Mouse (Mus musculus): ENCODE measurements around the gene Plxna2. TPM values are rescaled to one million over a fixed set of nuclear protein-coding genes. Genes with fewer than 3 reads are reported as not detected.

The Plxna2 gene
- polyA plus RNA-seq, 1 experiment from 2014 or later: 10.1 TPM

DNA sequence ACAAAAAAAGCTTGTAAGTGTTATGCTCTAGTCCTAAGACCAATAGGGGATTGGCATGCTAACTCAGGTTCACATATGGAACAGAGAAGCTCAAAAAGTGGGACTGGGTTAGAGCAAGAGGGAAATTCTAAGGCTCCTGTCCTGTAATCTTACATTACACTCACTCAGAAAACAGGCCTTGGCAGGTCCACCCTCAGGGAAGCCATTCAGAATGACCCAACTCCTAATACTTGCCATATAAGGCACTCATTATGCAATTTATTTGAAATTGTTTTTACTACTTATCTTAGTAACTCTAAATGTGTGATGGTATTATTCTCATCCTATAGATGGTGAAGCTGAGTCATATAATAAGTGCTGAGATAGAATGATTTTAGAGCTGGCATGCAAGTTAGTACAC lies 146.9 kb downstream of the Plxna2 start:
- no peak overlapping the region for H3K27ac ChIP-seq (ENCODE audit: low read depth)
- ATAC-seq (ENCODE audit: insufficient read depth) (no peak), DNase-seq (no peak)
- H3K9me3 ChIP-seq (ENCODE audit: low read depth, low read length): no peaks in the 10 kb centered on the region
- peaks cover 12% of the 10 kb centered on the region; the same call in 1 of the 2 replicates for H3K36me3 ChIP-seq (ENCODE audit: insufficient read depth)
- no peak overlapping the region for H3K4me2 ChIP-seq
- no peaks in the 10 kb centered on the region for H3K27me3 ChIP-seq (ENCODE audit: insufficient read depth, low read length)
- no peak for TF ChIP-seq CTCF (IDR thresholded peaks at IDR 0.05; ENCODE audit: low read depth)
- H3K4me3 ChIP-seq (ENCODE audit: low read depth, low read length): no peak overlapping the region
- H3K4me1 ChIP-seq (ENCODE audit: insufficient read depth): no peaks in the 10 kb centered on the region
- no peak overlapping the region for H3K9ac ChIP-seq

DNA sequence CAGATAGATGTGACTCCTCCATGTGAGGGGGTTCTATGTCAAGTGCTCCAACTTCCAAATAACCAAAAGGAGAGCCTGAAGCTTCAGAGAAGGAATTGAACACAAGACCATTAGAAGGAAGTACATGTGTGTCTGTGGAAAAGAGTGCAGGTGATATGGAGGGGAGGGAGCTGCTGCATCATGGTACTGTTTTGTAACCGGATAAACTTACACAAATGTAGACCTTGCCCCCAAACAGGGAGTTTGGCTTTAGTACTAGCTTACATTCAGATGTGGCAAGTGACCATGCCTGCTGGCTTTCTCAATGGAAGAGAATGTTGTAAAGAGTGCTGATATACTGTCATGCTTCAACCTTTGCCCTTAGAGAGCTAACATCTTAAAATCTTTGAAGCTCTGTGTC lies 150.8 kb downstream of the Plxna2 start:
- H3K4me3 ChIP-seq (ENCODE audit: low read depth, low read length): no peak overlapping the region
- 81% methylated on average over 1 of the region's 1 CpGs for WGBS
- no peaks in the 10 kb centered on the region for H3K4me1 ChIP-seq (ENCODE audit: insufficient read depth)
- no peak overlapping the region for H3K27ac ChIP-seq (ENCODE audit: low read depth)
- no peak overlapping the region for H3K9ac ChIP-seq
- no peak for DNase-seq
- peaks cover 9% of the 10 kb centered on the region; the same call in 1 of the 2 replicates for H3K36me3 ChIP-seq (ENCODE audit: insufficient read depth)
- H3K27me3 ChIP-seq (ENCODE audit: insufficient read depth, low read length): no peaks in the 10 kb centered on the region
- H3K4me2 ChIP-seq: no peak overlapping the region
- TF ChIP-seq CTCF (IDR thresholded peaks at IDR 0.05; ENCODE audit: low read depth): no peak
- no peak for ATAC-seq (ENCODE audit: insufficient read depth)
- no peaks in the 10 kb centered on the region for H3K9me3 ChIP-seq (ENCODE audit: low read depth, low read length)

DNA sequence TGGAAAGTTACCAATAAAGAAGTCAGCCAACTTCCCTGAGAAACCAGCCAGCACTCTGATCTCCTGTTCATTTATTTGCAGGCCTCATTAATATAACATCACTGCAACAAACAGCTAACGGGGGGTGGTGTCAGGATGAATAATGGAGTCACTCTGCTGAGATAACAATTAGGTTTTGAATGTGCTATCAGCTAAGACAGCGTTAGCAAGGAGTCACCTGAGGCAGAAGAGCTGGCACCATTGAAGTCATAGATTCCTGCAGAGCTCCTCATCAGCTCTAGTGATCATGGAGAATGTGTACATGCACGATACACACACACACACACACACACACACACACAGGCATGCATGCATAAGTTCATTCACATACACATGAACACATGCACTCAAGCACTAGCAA lies 154.0 kb downstream of the Plxna2 start:
- Histone ChIP-seq H3K4me3 (ENCODE audit: low read depth, low read length) (no peak overlapping the region), H3K9me3 (ENCODE audit: low read depth, low read length) (no peaks in the 10 kb centered on the region), H3K4me1 (ENCODE audit: insufficient read depth) (no peaks in the 10 kb centered on the region), H3K27ac (ENCODE audit: low read depth) (no peak overlapping the region), H3K4me2 (no peak overlapping the region), H3K36me3 (ENCODE audit: insufficient read depth) (no peaks in the 10 kb centered on the region), H3K9ac (no peak overlapping the region), H3K27me3 (ENCODE audit: insufficient read depth, low read length) (no peaks in the 10 kb centered on the region)
- no peak for DNase-seq
- WGBS: 64% methylated on average over 3 of the region's 3 CpGs
- TF ChIP-seq CTCF (IDR thresholded peaks at IDR 0.05; ENCODE audit: low read depth): no peak
- ATAC-seq (ENCODE audit: insufficient read depth): no peak

DNA sequence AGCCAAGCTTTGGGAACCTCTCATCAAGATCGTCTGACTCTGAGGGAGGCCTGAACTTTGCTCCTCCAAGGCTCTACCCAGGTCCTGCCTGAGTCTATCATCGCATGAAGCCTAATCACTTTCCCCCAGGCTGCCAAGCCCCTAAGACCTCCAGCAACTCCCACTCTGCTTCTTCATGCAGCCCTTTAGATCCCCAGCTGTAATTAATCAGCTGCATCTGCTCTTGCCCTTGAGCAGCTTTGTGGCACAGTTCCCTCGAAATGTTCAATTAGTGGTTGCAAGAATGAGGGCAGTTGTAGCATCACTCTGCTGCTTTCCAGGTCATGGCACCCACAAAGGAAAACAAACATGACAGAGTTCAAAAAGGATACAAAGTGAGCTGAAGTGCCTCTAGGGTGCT lies 155.9 kb downstream of the Plxna2 start:
- Histone ChIP-seq H3K4me1 (ENCODE audit: insufficient read depth) (no peaks in the 10 kb centered on the region), H3K27me3 (ENCODE audit: insufficient read depth, low read length) (no peaks in the 10 kb centered on the region), H3K4me2 (no peak overlapping the region), H3K9ac (no peak overlapping the region), H3K9me3 (ENCODE audit: low read depth, low read length) (no peaks in the 10 kb centered on the region), H3K36me3 (ENCODE audit: insufficient read depth) (no peaks in the 10 kb centered on the region), H3K27ac (ENCODE audit: low read depth) (no peak overlapping the region), H3K4me3 (ENCODE audit: low read depth, low read length) (no peak overlapping the region)
- ATAC-seq (ENCODE audit: insufficient read depth) (no peak), DNase-seq (no peak)
- WGBS: 33% methylated on average over 3 of the region's 3 CpGs
- TF ChIP-seq CTCF (IDR thresholded peaks at IDR 0.05; ENCODE audit: low read depth): no peak

DNA sequence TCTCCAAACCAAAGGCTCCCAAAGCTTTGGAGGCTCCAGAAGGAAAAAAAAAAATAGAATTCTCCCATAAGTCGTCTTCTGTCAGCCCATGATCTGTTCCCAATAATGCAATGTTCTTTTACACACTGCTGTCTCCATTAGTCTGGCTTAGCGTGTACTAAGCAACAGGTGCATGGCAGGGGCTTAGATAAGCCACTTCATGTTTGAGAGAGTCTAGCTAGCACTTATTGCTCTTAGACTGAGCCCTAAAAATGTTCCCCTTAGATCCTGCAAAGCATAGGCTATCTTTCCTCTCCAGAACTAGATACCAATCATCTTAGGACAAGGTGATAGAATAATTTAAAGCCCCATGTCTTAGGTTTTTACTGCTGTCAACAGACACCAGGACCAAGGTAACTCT lies 156.3 kb downstream of the Plxna2 start:
- Histone ChIP-seq H3K36me3 (ENCODE audit: insufficient read depth) (no peaks in the 10 kb centered on the region), H3K27me3 (ENCODE audit: insufficient read depth, low read length) (no peaks in the 10 kb centered on the region), H3K4me2 (no peak overlapping the region), H3K4me3 (ENCODE audit: low read depth, low read length) (no peak overlapping the region), H3K4me1 (ENCODE audit: insufficient read depth) (no peaks in the 10 kb centered on the region), H3K9me3 (ENCODE audit: low read depth, low read length) (no peaks in the 10 kb centered on the region), H3K27ac (ENCODE audit: low read depth) (no peak overlapping the region), H3K9ac (no peak overlapping the region)
- DNase-seq (no peak), ATAC-seq (ENCODE audit: insufficient read depth) (no peak)
- WGBS: 65% methylated on average over 2 of the region's 2 CpGs
- no peak for TF ChIP-seq CTCF (IDR thresholded peaks at IDR 0.05; ENCODE audit: low read depth)

DNA sequence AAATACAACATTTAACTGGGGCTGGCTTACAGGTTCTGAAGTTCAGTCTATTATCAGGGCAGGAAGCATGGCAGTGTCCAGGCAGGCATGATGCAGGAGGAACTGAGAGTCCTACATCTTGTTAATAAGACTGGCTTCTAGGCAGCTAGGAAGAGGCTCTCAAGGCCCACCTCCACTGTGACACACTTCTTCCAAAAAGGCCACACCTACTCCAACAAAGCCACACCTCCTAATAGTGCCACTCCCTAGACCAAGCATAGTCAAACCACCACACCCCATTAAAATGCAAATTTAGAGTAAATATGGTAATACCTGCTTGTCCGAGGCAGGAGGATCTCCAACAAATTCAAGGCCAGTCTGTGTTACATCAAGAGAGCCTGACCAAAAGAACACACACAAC lies 156.7 kb downstream of the Plxna2 start:
- no peak for TF ChIP-seq CTCF (IDR thresholded peaks at IDR 0.05; ENCODE audit: low read depth)
- no peaks in the 10 kb centered on the region for H3K4me1 ChIP-seq (ENCODE audit: insufficient read depth)
- WGBS: 83% methylated on average over 1 of the region's 1 CpGs
- no peak overlapping the region for H3K4me3 ChIP-seq (ENCODE audit: low read depth, low read length)
- H3K9ac ChIP-seq: no peak overlapping the region
- no peak for ATAC-seq (ENCODE audit: insufficient read depth)
- no peaks in the 10 kb centered on the region for H3K9me3 ChIP-seq (ENCODE audit: low read depth, low read length)
- H3K27me3 ChIP-seq (ENCODE audit: insufficient read depth, low read length): no peaks in the 10 kb centered on the region
- H3K4me2 ChIP-seq: no peak overlapping the region
- no peak for DNase-seq
- H3K27ac ChIP-seq (ENCODE audit: low read depth): no peak overlapping the region
- no peaks in the 10 kb centered on the region for H3K36me3 ChIP-seq (ENCODE audit: insufficient read depth)

DNA sequence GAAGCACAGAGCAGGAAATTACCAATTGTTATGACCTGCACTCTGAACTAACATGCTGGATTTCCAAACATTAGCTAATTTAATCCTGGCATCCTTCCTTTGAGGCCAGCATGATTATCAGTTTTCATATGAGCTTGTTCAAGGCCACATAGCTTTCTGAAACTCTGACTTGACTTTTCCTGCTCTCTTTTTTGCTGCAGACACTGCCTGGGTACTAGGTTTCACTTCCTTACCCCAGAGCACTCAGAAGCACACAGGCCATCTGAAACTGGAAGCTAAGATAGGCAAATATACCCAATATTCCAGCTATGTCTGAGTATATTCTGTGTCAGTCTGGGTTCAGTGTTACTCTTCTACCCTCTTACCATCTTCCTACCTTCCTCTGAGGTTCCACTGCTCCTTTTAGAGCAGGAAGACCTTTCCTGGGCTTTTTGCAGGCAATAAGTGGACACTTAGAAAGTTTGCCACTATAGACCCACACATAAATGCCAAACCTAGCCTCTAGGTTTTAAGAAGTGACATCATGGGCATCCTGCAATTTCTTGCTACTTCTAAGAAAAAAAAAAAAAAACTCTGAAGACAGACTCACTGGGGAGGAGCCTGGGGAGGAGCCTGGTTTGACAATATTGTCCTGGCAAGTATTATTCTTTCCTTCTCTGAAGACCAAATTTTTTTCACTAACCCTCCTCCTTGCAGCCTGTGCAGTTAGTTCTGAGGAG lies 157.8 kb downstream of the Plxna2 start:
- no peak for ATAC-seq (ENCODE audit: insufficient read depth)
- Histone ChIP-seq H3K4me3 (ENCODE audit: low read depth, low read length) (no peak overlapping the region), H3K27me3 (ENCODE audit: insufficient read depth, low read length) (no peaks in the 10 kb centered on the region), H3K9me3 (ENCODE audit: low read depth, low read length) (no peaks in the 10 kb centered on the region), H3K27ac (ENCODE audit: low read depth) (no peak overlapping the region), H3K4me1 (ENCODE audit: insufficient read depth) (no peaks in the 10 kb centered on the region), H3K4me2 (no peak overlapping the region), H3K36me3 (ENCODE audit: insufficient read depth) (no peaks in the 10 kb centered on the region), H3K9ac (no peak overlapping the region)
- no peak for DNase-seq
- no peak for TF ChIP-seq CTCF (IDR thresholded peaks at IDR 0.05; ENCODE audit: low read depth)

Data from lung, embryonic 14.5 days (tissue).